Mouse (Mus musculus) G1E (cell line): Measurements from ENCODE around the gene Bex6. TPM values are rescaled to one million over a fixed set of nuclear protein-coding genes. Genes with fewer than 3 reads are reported as not detected.

Source experiments
- ATAC-seq: 2 replicates; pipeline ENCODE4 v1.8.0; 2016; ENCODE audit warnings: mild to moderate bottlenecking; ENCODE audit not compliant: insufficient number of reproducible peaks, poor library complexity, low FRiP score, severe bottlenecking; ENCODE audit errors: extremely low read depth
- DNase-seq: peaks from one replicate; pipeline ENCODE4 v3.0.0; 2012; ENCODE audit warnings: low spot score
- H3K27me3 ChIP-seq: 2 replicates; pipeline ENCODE4 v1.6.1; 2012; ENCODE audit warnings: mild to moderate bottlenecking, low read length, inconsistent platforms; ENCODE audit not compliant: insufficient read depth
- H3K36me3 ChIP-seq: replicated peaks from 2 replicates; pipeline ENCODE3; 2012; ENCODE audit warnings: mild to moderate bottlenecking, inconsistent platforms
- H3K4me1 ChIP-seq: 2 replicates; pipeline ENCODE4 v1.6.1; 2012; ENCODE audit warnings: low read depth, low read length, inconsistent platforms, mixed read lengths; ENCODE audit not compliant: insufficient read depth
- H3K4me3 ChIP-seq: 2 replicates; pipeline ENCODE4 v1.5.1; 2012; ENCODE audit warnings: low read depth, mild to moderate bottlenecking, inconsistent platforms, low read length, moderate library complexity, mixed read lengths
- H3K9me3 ChIP-seq: replicated peaks from 2 replicates; pipeline ENCODE4 v1.6.1; 2012; ENCODE audit warnings: inconsistent platforms
- CTCF ChIP-seq: IDR thresholded peaks from 2 replicates; pipeline ENCODE4 v1.5.1; 2012; ENCODE audit warnings: low read depth, low read length, inconsistent platforms, mixed read lengths
- GATA1 ChIP-seq: IDR thresholded peaks from 2 replicates; pipeline ENCODE4 v1.6.1; 2012; ENCODE audit warnings: borderline replicate concordance, low read length, inconsistent platforms, mixed read lengths
- GATA2 ChIP-seq: IDR thresholded peaks from 2 replicates; pipeline ENCODE4 v1.6.1; 2012; ENCODE audit warnings: low read depth, low read length, inconsistent platforms, borderline replicate concordance
- POLR2AphosphoS5 ChIP-seq: IDR thresholded peaks from 2 replicates; pipeline ENCODE4 v1.6.1; 2012; ENCODE audit warnings: low read depth, low read length, inconsistent platforms; ENCODE audit not compliant: insufficient replicate concordance
- TAL1 ChIP-seq: conservative IDR thresholded peaks from 2 replicates; pipeline ENCODE4 v1.6.1; 2012; ENCODE audit warnings: low read depth, low read length, inconsistent platforms, mixed read lengths
- polyA plus RNA-seq: library from polyadenylated mRNA; stranded (reverse); fragments of >175 nt; gene quantifications from 2 replicates; pipeline ENCODE4 v1.2.3, GENCODE M21; 2012
- total RNA-seq, 2 experiments: library from RNA; stranded (forward) in 1 of 2; stranded (reverse) in 1 of 2; fragments of 200-1000 nt in 1 of 2; fragments of >200 nt in 1 of 2; fragmentation: Nextera tagmentation in 1 of 2; gene quantifications; 2 replicates each; pipeline ENCODE4 v1.2.3; 2014 to 2017

Bex6 gene
- total and polyA plus RNA-seq, 3 experiments, result not detected

GRCm38 (mm10) chr16:32144592-32144991 lies 35.0 kb upstream of the Bex6 start:
- Histone ChIP-seq H3K9me3 (peaks cover 46% of the 10 kb centered on the region), H3K4me3 (no peak overlapping the region), H3K36me3 (peaks cover 65% of the 10 kb centered on the region), H3K4me1 (peaks cover 11% of the 10 kb centered on the region), H3K27me3 (peaks cover 11% of the 10 kb centered on the region)
- DNase-seq, result no peak
- TF ChIP-seq GATA1 (no peak), POLR2AphosphoS5 (0 out of 2 replicates have a peak, but pooled peaks have one; percentile 40)
- ATAC-seq, result no peak

- no peak for DNase-seq
- Histone ChIP-seq H3K9me3 (peaks cover 38% of the 10 kb centered on the region), H3K27me3 (peaks cover 4% of the 10 kb centered on the region; the same call in 1 of the 2 replicates), H3K36me3 (peaks cover 53% of the 10 kb centered on the region), H3K4me1 (peaks cover 7% of the 10 kb centered on the region), H3K4me3 (peak overlapping the region; percentile 54; the same call in 1 of the 2 replicates)
- TF ChIP-seq CTCF (no peak), GATA1 (no peak), GATA2 (no peak), TAL1 (no peak), POLR2AphosphoS5 (no peak)
- ATAC-seq, result no peak
Observed at GRCm38 (mm10) chr16:32147589-32148207, 31.9 kb upstream of the Bex6 start.

DNA sequence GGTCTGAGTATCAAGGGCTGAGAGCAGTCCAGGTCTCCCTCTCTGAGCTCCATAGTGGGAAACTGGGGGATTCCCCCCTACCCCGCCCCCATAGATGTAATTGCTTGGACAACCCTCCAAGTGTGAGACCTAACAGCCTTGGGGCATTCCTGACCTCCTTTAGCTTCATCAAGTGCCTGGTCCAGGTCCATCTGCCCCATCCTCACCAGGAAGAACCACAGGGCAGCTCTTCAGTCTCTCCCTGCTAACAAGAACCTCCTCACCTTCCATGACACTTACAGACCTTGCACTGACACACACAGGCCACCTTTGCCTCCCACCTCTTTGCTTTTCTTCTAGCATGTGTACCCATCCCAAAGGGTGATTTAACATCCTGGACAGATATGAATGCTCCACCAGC lies 25.6 kb upstream of the Bex6 start:
- no peaks in the 10 kb centered on the region for H3K27me3 ChIP-seq
- ATAC-seq, result no peak
- peaks cover 48% of the 10 kb centered on the region for H3K36me3 ChIP-seq
- TF ChIP-seq TAL1 (no peak), GATA2 (no peak), POLR2AphosphoS5 (no peak), CTCF (no peak), GATA1 (no peak)
- no peak for DNase-seq
- peaks cover 23% of the 10 kb centered on the region for H3K4me1 ChIP-seq
- peaks cover 4% of the 10 kb centered on the region for H3K9me3 ChIP-seq
- no peak overlapping the region for H3K4me3 ChIP-seq

DNA sequence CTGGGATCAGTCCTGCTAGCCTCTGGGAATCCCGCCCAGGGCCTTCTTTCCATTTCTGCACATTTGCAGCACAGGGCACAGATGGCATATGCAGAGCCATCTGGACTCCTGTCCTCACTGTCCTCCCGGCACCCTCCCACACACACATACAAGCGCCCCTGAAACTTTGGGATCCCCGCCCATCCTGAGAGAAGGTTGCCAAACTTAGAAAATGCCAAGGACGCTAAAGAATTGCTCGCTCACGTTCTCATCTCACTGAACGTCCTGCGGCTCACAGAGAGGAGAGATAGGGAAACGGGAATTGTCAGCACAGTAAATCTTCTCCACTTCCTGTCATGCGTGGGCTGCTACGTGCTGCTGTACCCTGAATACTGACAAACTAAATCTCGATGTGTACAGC lies 25.2 kb upstream of the Bex6 start:
- Histone ChIP-seq H3K36me3 (peaks cover 53% of the 10 kb centered on the region), H3K4me3 (no peak overlapping the region), H3K27me3 (no peaks in the 10 kb centered on the region), H3K4me1 (peaks cover 28% of the 10 kb centered on the region), H3K9me3 (peaks cover 4% of the 10 kb centered on the region)
- ATAC-seq (no peak), DNase-seq (no peak)
- no peak for TF ChIP-seq POLR2AphosphoS5
- TF ChIP-seq TAL1, result no peak
- no peak for TF ChIP-seq GATA1
- no peak for TF ChIP-seq GATA2
- no peak for TF ChIP-seq CTCF

- DNase-seq (no peak), ATAC-seq (no peak)
- Histone ChIP-seq H3K36me3 (peaks cover 70% of the 10 kb centered on the region), H3K4me1 (peaks cover 44% of the 10 kb centered on the region), H3K9me3 (peaks cover 4% of the 10 kb centered on the region), H3K27me3 (no peaks in the 10 kb centered on the region), H3K4me3 (no peak overlapping the region)
- no peak for TF ChIP-seq TAL1
- TF ChIP-seq POLR2AphosphoS5, result no peak
- no peak for TF ChIP-seq CTCF
Observed at GRCm38 (mm10) chr16:32156719-32157118, 22.9 kb upstream of the Bex6 start.

GRCm38 (mm10) chr16:32157369-32157768 lies 22.3 kb upstream of the Bex6 start:
- DNase-seq, result no peak
- ATAC-seq, result no peak

GRCm38 (mm10) chr16:32158966-32159365 lies 20.7 kb upstream of the Bex6 start:
- Histone ChIP-seq H3K27me3 (no peaks in the 10 kb centered on the region), H3K4me1 (peaks cover 60% of the 10 kb centered on the region), H3K4me3 (no peak overlapping the region), H3K36me3 (peaks cover 81% of the 10 kb centered on the region), H3K9me3 (peaks cover 2% of the 10 kb centered on the region)
- no peak for DNase-seq
- TF ChIP-seq CTCF (no peak), POLR2AphosphoS5 (no peak), GATA1 (no peak), TAL1 (no peak), GATA2 (no peak)
- ATAC-seq, result no peak

More at GRCm38 (mm10) chr16:32157369-32157768, 22.3 kb upstream of the Bex6 start:
- Histone ChIP-seq H3K27me3 (no peaks in the 10 kb centered on the region), H3K36me3 (peaks cover 76% of the 10 kb centered on the region), H3K4me3 (no peak overlapping the region), H3K9me3 (peaks cover 4% of the 10 kb centered on the region), H3K4me1 (peaks cover 49% of the 10 kb centered on the region)
- TF ChIP-seq GATA2, result no peak
- no peak for TF ChIP-seq GATA1
- TF ChIP-seq TAL1, result no peak
- TF ChIP-seq CTCF, result no peak
- TF ChIP-seq POLR2AphosphoS5, result no peak
